Mouse (Mus musculus) stomach, embryonic 14.5 days (tissue): ENCODE results near the gene Tedc1. TPM values are rescaled to one million over a fixed set of nuclear protein-coding genes. Genes with fewer than 3 reads are reported as not detected.

Experiments used
- ATAC-seq: fragments of 200-750 bp; cut with Nextera tagmentation; 2 replicates; pipeline ENCODE4 v1.8.0; 2017; ENCODE audit warnings: low read depth, moderate TSS enrichment; ENCODE audit not compliant: insufficient number of reproducible peaks, insufficient read depth, low FRiP score
- H3K27ac ChIP-seq: fragments of 300-500 bp; sonication (generic); 2 replicates; pipeline ENCODE4 v1.5.1; 2014; ENCODE audit warnings: mild to moderate bottlenecking, low read length, moderate library complexity, mixed read lengths
- H3K27me3 ChIP-seq: fragments of 300-500 bp; sonication (generic); 2 replicates; pipeline ENCODE4 v1.6.1; 2014; ENCODE audit warnings: low read length, control low read depth, mixed read lengths; ENCODE audit not compliant: control insufficient read depth, insufficient read depth
- H3K36me3 ChIP-seq: fragments of 300-500 bp; sonication (generic); 2 replicates; pipeline ENCODE4 v1.6.1; 2014; ENCODE audit warnings: mild to moderate bottlenecking, control low read depth, low read length, moderate library complexity, mixed read lengths; ENCODE audit not compliant: control insufficient read depth, insufficient read depth
- H3K4me1 ChIP-seq: fragments of 300-500 bp; sonication (generic); 2 replicates; pipeline ENCODE4 v1.6.1; 2014; ENCODE audit warnings: low read length, control low read depth, mixed read lengths; ENCODE audit not compliant: control insufficient read depth, insufficient read depth
- H3K4me2 ChIP-seq: fragments of 300-500 bp; sonication (generic); replicated peaks from 2 replicates; pipeline ENCODE4 v1.6.1; 2014; ENCODE audit warnings: low read depth, low read length, control low read depth
- H3K4me3 ChIP-seq: fragments of 300-500 bp; sonication (generic); 2 replicates; pipeline ENCODE4 v1.5.1; 2014; ENCODE audit warnings: low read depth, low read length, control low read depth
- H3K9ac ChIP-seq: fragments of 300-500 bp; sonication (generic); replicated peaks from 2 replicates; pipeline ENCODE4 v1.6.1; 2014; ENCODE audit warnings: low read depth, mild to moderate bottlenecking, control low read depth, low read length, moderate library complexity, mixed read lengths
- H3K9me3 ChIP-seq: fragments of 300-500 bp; sonication (generic); 2 replicates; pipeline ENCODE4 v1.6.1; 2016; ENCODE audit warnings: low read depth, low read length, control low read depth; ENCODE audit not compliant: control insufficient read depth
- WGBS: fragments of 180-500 bp; shearing (Covaris S2); extraction: QIAGEN DNeasy Blood & Tissue Kit; methylation state at CpG from one replicate; pipeline ENCODE4 v1.1.7; 2014; 5-methylcytosine and 5-hydroxymethylcytosine counted together
- polyA plus RNA-seq: library from polyadenylated mRNA; unstranded; fragments of >200 nt; fragmentation: Nextera tagmentation; extraction: Ambion mirVana; gene quantifications from 2 replicates; pipeline ENCODE4 v1.2.1, GENCODE M21; 2014

The Tedc1 gene
- polyA plus RNA-seq, 1 experiment from 2014 or later = 34.7 TPM

DNA sequence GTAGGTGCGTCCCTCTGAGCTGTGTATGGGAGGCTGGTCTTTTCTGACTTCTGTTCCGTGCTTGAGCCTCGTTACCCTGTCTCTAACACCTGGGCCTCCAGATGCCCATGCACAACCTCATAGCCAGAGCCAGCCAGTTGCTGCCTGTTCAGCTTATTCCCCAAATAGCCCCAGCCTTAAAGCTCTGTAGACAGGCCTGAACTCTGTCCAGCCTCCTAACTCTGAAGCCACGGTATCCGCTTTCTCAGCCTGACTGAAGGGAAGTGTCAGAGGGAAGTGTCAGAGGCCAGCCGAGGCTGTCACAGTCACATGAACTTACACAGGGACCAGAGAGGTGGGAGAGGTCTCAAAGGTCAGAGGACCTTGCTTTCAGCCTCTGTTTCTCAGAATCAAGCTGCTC lies 31.5 kb upstream of the Tedc1 start:
- H3K4me3 ChIP-seq = no peak overlapping the region
- no peak overlapping the region for H3K9ac ChIP-seq
- no peaks in the 10 kb centered on the region for H3K9me3 ChIP-seq
- WGBS = 83% methylated on average over 6 of the region's 6 CpGs
- no peak overlapping the region for H3K4me2 ChIP-seq
- no peak for ATAC-seq
- no peaks in the 10 kb centered on the region for H3K27me3 ChIP-seq
- no peak overlapping the region for H3K27ac ChIP-seq
- no peaks in the 10 kb centered on the region for H3K4me1 ChIP-seq
- peaks cover 92% of the 10 kb centered on the region for H3K36me3 ChIP-seq

DNA sequence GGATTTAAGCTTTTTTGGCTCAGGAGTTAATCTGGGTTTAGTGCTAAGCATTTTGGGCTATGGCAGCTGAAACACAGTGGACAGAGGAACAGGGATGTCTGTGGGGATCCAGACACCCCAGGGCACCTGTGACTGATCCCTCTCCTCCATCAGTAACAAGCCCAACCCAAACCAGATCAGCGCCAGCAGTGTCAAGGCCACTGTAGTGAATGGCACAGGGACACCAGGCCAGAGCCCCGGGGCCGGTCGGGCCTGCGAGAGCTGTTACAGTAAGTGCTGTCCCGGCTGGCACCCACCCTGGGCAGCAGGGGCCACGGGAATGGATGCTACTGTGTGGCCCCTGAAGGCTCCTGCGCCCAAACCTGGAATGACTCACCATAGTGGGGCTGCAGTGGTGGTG lies 25.5 kb upstream of the Tedc1 start:
- Histone ChIP-seq H3K36me3 (peaks cover 98% of the 10 kb centered on the region), H3K27ac (no peak overlapping the region), H3K4me2 (no peak overlapping the region), H3K27me3 (no peaks in the 10 kb centered on the region), H3K9me3 (no peaks in the 10 kb centered on the region), H3K4me3 (no peak overlapping the region), H3K9ac (no peak overlapping the region), H3K4me1 (no peaks in the 10 kb centered on the region)
- ATAC-seq = no peak
- 97% methylated on average over 8 of the region's 8 CpGs for WGBS

DNA sequence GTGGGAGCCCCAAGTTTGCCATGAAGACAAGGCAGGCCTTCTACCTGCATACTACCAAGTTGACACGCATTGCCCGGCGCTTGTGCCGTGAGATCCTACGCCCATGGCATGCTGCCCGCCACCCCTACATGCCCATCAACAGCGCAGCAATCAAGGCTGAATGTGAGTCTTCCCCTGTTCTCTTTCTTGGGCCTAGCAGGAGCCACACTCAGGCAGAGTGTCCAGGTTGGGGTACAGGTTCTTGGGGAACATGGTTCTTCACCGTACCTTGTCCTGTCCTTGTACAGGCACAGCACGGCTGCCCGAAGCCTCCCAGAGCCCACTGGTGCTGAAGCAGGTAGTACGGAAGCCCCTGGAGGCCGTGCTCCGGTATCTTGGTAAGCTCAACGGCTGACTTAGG lies 24.6 kb upstream of the Tedc1 start:
- Histone ChIP-seq H3K27ac (no peak overlapping the region), H3K36me3 (peaks cover 98% of the 10 kb centered on the region), H3K9ac (no peak overlapping the region), H3K4me2 (no peak overlapping the region), H3K9me3 (no peaks in the 10 kb centered on the region), H3K27me3 (no peaks in the 10 kb centered on the region), H3K4me1 (no peaks in the 10 kb centered on the region), H3K4me3 (no peak overlapping the region)
- ATAC-seq = no peak
- WGBS = 97% methylated on average over 14 of the region's 14 CpGs

DNA sequence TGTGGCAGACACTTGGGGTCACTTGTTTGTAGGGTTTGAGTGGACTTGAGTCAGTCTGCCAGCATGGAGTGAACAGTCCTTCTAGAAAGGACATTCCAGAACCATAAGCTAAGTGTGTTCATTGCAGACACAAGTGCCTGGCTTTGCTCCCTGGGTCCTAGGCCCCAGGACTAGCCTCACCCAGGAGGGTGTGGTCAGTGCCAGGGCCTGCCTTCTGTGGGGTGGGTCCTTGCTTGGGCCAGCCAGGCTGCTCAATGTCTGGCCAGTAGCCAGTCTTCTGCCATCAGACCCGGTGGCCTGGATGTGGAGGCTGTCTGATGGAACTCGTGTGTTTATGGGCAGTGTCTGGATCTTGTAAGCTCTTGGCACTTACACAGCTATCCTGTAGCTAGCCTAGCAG lies 23.7 kb upstream of the Tedc1 start:
- Histone ChIP-seq H3K9me3 (no peaks in the 10 kb centered on the region), H3K27me3 (no peaks in the 10 kb centered on the region), H3K4me3 (no peak overlapping the region), H3K4me1 (no peaks in the 10 kb centered on the region), H3K4me2 (no peak overlapping the region), H3K9ac (no peak overlapping the region), H3K36me3 (peaks cover 98% of the 10 kb centered on the region), H3K27ac (no peak overlapping the region)
- peak; percentile 50; the same call in 1 of the 2 replicates for ATAC-seq
- WGBS = 31% methylated on average over 2 of the region's 2 CpGs

DNA sequence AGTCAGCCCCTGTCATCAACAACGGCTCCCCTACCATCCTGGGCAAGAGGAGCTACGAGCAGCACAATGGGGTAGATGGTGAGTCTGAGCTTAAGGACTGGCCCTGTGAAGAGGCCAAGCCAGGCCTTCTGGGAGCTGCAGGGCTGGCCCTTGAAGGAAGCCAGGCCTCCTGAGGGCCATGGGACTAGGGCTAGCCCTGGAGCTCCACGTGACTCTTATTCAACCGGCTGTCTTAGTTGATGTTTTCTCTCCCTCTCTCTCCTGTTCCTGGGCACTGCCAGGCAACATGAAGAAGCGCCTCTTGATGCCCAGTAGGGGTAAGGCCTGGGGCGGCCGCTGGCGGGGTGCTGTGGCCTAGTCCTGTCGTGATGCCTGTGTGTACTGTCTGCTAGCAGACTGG lies 23.0 kb upstream of the Tedc1 start:
- Histone ChIP-seq H3K4me3 (no peak overlapping the region), H3K4me2 (no peak overlapping the region), H3K27me3 (no peaks in the 10 kb centered on the region), H3K9ac (no peak overlapping the region), H3K9me3 (no peaks in the 10 kb centered on the region), H3K36me3 (peaks cover 96% of the 10 kb centered on the region), H3K4me1 (no peaks in the 10 kb centered on the region), H3K27ac (no peak overlapping the region)
- ATAC-seq = no peak
- WGBS = 91% methylated on average over 9 of the region's 9 CpGs

DNA sequence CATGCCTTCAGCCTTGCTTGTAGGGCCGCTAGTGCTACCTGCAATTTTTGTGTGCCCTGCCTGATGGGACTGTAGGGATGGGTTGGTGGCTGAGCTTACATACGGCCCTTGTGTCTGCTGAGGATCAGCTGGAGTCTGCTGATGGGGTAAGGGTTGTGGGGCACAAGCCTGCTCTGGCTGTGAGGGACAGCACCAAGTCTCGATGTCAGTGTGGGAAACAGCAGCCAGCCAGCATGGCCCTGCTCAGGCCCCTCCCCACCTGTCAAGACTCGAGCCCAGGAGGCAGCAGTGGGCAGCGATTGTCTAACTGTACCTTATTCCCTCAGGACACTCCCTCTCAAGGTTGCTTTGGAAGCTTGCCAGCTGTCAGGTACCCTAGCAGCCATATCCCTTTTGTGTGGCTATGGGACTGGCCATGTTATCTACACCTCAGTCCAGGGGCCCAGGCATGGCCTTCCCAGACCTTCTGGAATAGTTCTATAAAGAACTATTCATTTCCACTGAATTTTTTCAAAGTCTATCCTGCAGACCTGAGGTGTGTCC lies 22.3 kb upstream of the Tedc1 start:
- no peak overlapping the region for H3K27ac ChIP-seq
- ATAC-seq = peak; percentile 31; the same call in 1 of the 2 replicates
- no peaks in the 10 kb centered on the region for H3K9me3 ChIP-seq
- 79% methylated on average over 5 of the region's 5 CpGs for WGBS
- H3K9ac ChIP-seq = no peak overlapping the region
- H3K36me3 ChIP-seq = peaks cover 89% of the 10 kb centered on the region
- no peak overlapping the region for H3K4me3 ChIP-seq
- H3K4me2 ChIP-seq = no peak overlapping the region
- no peaks in the 10 kb centered on the region for H3K27me3 ChIP-seq
- H3K4me1 ChIP-seq = peaks cover 4% of the 10 kb centered on the region; the same call in 1 of the 2 replicates

DNA sequence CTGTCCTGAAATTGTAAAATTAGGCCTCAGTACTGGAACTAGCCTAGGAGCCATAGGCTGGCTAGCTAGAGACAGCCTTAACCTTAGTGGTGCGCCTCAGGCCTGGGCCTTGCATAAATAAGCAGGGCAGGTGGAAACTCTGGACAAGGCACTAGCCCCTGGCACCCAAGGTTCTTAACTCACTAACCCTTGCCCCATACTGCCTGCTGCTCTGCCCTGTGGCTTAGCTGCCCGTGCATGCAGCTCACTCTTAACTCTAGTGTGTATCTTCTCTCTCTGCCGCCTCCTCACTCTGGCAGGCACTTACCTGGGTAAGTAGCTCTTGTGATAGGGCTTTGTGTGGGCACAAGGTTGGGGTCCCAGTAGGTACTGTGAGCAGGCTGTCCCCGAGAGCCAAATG lies 21.7 kb upstream of the Tedc1 start:
- Histone ChIP-seq H3K4me1 (peaks cover 8% of the 10 kb centered on the region), H3K27ac (no peak overlapping the region), H3K4me2 (no peak overlapping the region), H3K4me3 (no peak overlapping the region), H3K9ac (no peak overlapping the region), H3K27me3 (no peaks in the 10 kb centered on the region), H3K9me3 (no peaks in the 10 kb centered on the region), H3K36me3 (peaks cover 83% of the 10 kb centered on the region)
- no peak for ATAC-seq
- WGBS = 94% methylated on average over 4 of the region's 4 CpGs

DNA sequence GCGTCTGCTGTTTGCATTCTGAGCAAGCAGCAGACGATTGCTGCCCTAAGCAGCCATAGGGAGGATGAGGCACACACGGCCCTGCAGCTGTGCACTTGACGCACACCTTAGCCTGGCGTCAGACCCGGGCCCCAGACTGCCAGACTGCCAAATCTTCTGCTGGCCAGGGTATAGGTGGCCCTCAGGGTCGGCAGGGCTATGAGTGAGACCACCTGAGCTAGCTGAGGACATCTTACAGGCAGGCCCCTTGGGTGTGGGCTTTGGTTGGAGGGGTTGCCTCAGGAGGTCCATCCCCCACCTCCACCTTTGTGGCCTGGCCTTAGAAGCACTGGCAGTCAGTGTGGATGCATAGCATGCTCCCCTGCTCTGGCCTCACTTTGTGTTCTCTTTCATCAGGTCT lies 20.8 kb upstream of the Tedc1 start:
- 93% methylated on average over 7 of the region's 7 CpGs for WGBS
- H3K27me3 ChIP-seq = no peaks in the 10 kb centered on the region
- ATAC-seq = no peak
- peaks cover 76% of the 10 kb centered on the region for H3K36me3 ChIP-seq
- H3K4me2 ChIP-seq = no peak overlapping the region
- H3K9me3 ChIP-seq = no peaks in the 10 kb centered on the region
- no peak overlapping the region for H3K27ac ChIP-seq
- H3K9ac ChIP-seq = no peak overlapping the region
- H3K4me1 ChIP-seq = peaks cover 12% of the 10 kb centered on the region
- H3K4me3 ChIP-seq = no peak overlapping the region

DNA sequence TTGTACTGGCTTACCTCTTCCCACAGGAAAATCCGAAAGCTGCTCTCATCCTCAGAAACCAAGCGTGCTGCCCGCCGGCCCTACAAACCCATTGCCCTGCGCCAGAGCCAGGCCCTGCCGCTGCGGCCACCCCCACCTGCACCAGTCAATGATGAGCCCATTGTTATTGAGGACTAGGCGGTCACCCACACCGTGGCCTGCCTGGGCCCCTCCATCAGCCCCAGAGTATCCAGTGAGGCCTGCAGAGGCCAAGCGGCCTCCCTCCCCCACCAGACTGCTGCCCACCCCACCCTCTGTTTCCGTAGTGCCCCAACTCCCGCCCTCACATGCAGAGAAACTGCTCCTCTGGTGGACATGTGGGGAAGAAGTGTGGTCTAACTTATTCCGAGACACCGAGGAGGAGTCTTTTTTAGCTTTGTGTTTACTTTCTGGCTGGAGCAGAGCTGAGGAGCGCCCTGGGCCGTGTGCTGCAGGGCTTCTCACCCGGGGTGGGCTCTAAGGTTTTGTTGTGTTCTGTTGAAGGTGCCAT lies 19.7 kb upstream of the Tedc1 start:
- Histone ChIP-seq H3K9me3 (no peaks in the 10 kb centered on the region), H3K9ac (no peak overlapping the region), H3K27me3 (no peaks in the 10 kb centered on the region), H3K4me3 (no peak overlapping the region), H3K4me2 (no peak overlapping the region), H3K36me3 (peaks cover 65% of the 10 kb centered on the region), H3K27ac (no peak overlapping the region), H3K4me1 (peaks cover 15% of the 10 kb centered on the region)
- WGBS = 77% methylated on average over 17 of the region's 17 CpGs
- no peak for ATAC-seq
